Mouse (Mus musculus) splenic B cell, adult 2 months (primary cell): ENCODE results near the gene Prrg2.
A peak's percentile ranks its signal among the peaks of the same experiment; 100 is the strongest.

Experiments
- DNase-seq: peaks from one replicate; pipeline ENCODE4 v3.0.0-alpha.2; 2011; ENCODE audit warnings: low read depth, low spot score
- H3K27me3 ChIP-seq: 2 replicates; pipeline ENCODE4 v1.6.1; 2012; ENCODE audit warnings: mild to moderate bottlenecking, low read length, moderate library complexity, mixed read lengths; ENCODE audit not compliant: control insufficient read depth, poor library complexity, insufficient read depth, severe bottlenecking
- H3K36me3 ChIP-seq: 2 replicates; pipeline ENCODE4 v1.6.1; 2012; ENCODE audit warnings: mild to moderate bottlenecking, low read length, moderate library complexity, mixed read lengths; ENCODE audit not compliant: control insufficient read depth, poor library complexity, insufficient read depth, severe bottlenecking

Prrg2 gene

DNA sequence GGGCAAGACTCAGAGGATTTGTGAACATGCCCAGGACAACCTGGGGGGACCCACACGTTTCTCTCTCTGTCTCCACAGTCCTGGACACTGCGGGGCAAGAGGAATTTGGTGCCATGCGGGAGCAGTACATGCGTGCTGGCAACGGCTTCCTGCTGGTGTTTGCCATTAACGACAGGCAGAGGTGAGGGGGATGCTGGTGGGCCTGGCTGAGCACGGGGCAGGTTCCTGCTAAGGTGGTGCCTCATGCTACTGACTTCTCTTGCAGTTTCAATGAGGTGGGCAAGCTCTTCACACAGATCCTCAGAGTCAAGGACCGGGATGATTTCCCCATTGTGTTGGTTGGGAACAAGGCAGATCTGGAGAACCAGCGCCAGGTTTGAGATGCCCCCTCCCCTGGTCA is 42.3 kb downstream of the Prrg2 start:
- no peak for DNase-seq

DNA sequence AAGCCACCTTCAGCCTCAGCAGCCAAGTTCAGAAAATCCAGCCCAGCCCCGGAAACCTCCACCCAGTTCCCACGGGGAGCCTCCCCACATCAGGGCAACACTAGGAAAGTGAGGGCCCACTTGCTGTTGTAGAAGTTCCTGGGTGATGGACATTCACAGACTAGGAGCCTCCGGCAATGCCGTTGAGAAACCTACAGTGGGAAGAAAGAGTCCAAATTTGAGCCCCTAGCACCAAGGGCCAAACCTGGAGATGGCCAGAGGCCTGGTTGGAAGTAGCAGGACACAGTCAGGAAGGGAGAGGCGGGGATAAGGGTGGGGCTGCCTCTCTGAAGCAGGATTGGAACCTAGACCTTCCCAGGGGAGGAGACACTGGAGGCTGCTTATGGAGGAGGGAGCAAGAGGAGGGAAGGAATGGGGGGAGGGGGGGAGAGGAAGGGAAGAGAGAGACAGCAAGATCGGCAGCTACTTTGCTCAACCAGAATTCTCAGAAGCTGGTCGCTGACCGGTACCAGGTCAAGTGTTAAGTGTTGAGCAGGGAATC is 43.4 kb downstream of the Prrg2 start:
- Histone ChIP-seq H3K36me3 (no peaks in the 10 kb centered on the region), H3K27me3 (no peaks in the 10 kb centered on the region)
- DNase-seq = no peak

More for the DNA sequence above, 42.3 kb downstream of the Prrg2 start:
- no peaks in the 10 kb centered on the region for H3K27me3 ChIP-seq
- H3K36me3 ChIP-seq = no peaks in the 10 kb centered on the region

DNA sequence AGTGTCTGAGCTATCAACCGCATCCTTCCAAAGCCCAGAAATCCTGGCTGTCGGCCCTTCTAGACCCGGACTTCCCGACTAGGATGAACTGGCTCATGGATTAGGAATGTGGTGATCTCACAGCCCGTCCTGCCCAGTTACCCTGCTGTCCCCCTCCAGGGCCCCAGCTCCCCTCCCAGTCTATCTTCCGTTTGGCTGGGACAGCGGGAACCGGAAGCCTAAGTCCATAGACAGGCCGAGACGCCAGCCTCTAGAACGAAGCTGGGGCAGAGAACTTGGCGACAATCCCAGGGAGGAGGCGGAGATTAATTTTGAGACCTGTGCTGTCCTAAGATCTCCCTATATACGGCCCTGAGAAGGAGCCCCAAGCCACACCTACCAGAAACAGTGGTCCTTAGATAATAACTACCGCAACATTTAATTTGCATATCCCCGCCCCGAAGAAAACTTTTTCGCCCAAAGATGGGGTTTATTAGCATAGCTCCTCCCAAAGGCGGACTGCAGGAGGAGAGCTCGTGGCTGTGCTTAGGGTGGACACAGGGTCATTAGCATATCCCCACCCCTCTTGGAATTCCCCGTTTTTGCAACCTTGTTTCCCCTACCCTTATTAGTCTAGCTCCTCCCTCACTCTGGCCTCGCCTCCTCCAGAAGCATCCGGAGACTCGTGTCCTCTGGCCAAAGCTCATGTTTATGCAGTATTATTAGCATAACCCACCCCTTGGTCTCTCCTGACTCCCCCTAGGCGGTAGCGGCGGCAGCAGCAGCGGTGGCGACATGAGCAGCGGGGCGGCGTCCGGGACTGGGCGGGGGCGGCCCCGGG is 45.0 kb downstream of the Prrg2 start, which contains the start of gene Rras:
Gene Rras (plus strand): TSS at position 720 of the 820 bp plus-strand sequence.
- no peaks in the 10 kb centered on the region for H3K27me3 ChIP-seq
- peak; percentile 99 for DNase-seq
- H3K36me3 ChIP-seq = no peaks in the 10 kb centered on the region

DNA sequence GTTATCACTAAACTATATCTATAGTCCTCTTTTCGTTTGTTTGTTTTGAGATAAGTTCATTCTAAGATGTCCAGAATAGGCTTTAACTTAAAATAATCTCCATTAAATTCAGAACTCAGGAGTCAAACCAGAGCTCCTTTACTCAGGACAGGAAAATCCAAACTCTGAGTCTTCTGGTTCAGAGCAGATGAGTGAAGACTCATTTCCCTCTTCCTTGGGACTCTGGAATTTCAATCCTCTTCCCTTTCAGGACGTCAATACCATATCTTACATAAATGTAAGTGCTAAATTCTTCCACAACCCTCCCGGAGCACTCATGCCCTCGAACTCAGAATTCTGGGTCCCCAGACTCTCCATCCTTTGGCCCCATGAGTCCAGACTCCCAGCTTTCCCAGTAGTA is 45.7 kb downstream of the Prrg2 start:
- H3K36me3 ChIP-seq = peaks cover 2% of the 10 kb centered on the region; the same call in 1 of the 2 replicates
- no peaks in the 10 kb centered on the region for H3K27me3 ChIP-seq
- DNase-seq = no peak

DNA sequence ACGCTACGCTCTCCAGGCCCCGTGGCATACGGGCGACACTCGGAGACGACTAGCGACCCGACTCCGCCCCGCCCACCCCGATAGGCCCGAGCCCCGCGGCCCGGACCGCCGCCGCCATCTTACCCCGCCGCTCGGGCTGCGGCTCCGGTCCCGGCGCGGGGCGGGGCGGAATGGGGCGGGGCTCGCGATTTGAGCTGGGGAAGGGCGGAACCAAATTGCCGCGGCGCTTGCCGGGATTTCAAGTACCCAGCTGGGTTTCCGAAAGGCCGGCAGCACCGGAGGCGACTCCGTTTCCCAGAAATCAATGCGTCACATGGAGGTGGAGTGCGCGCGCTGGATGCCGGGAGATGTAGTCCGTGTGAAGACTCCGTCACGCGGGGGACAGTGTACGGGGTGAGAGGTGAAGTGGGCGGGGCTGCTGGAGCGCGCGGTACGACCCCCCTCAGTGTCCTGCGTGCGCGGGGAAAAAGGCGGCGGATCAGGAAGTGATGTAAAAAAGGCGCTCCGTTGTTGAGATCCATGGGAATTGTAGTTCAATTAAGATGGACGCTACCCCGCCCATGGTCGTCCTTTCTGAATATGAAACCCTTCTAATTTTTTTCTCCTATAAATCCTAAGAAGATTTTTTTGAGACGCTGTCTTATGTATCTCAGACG is 46.4 kb downstream of the Prrg2 start, which contains the start of gene Scaf1:
Gene Scaf1 (minus strand): TSS at position 407 of the 656 bp plus-strand sequence.
- Histone ChIP-seq H3K36me3 (peaks cover 2% of the 10 kb centered on the region; the same call in 1 of the 2 replicates), H3K27me3 (no peaks in the 10 kb centered on the region)
- DNase-seq = peak; percentile 99

DNA sequence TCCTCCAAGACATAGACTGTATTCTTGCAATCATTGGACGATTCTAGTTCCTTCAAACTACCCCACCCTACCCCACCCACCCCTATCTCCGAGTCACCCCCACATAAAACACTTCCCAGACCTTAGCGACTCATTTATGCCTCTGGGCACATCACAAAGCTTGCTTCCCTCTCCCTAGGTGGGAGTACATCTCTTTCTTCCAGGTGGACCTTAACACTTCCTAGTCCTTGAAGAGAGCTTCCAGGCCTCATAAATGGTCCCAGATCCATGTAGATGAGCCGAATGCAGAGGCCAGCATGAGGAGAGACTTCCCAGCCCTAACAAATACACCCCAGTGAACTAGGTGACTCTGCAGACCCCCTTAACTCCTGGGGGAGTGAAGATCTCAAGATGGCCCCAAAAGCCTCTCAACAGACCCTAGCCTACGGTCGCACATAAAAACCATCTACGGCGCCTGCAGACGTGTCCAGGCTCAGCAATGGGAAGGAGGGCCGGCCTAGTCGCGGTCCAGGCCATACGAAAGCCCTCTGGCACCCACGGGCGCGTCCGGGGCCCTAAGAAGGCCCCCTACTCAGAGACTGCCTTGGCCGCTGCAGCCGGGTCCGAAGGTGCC is 47.0 kb downstream of the Prrg2 start:
- DNase-seq = no peak
- Histone ChIP-seq H3K27me3 (no peaks in the 10 kb centered on the region), H3K36me3 (peaks cover 2% of the 10 kb centered on the region; the same call in 1 of the 2 replicates)

DNA sequence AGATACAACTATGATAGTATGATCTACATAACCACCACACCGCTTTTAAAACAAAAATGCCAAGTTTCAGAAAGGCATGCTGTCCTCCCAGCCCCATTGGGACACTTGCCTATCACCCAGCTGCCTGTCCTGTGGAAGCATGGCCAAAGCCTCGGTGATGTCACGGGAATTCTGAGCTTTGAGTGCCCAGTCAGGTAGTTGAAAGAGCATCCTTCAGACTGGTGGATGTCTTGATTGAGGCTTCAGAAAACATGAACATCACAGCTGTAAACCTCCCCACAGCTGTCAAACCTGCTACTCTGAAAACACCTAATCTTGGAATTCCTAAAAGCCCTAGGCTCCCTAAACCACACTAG is 48.4 kb downstream of the Prrg2 start:
- Histone ChIP-seq H3K27me3 (no peaks in the 10 kb centered on the region), H3K36me3 (peaks cover 2% of the 10 kb centered on the region; the same call in 1 of the 2 replicates)
- DNase-seq = no peak

DNA sequence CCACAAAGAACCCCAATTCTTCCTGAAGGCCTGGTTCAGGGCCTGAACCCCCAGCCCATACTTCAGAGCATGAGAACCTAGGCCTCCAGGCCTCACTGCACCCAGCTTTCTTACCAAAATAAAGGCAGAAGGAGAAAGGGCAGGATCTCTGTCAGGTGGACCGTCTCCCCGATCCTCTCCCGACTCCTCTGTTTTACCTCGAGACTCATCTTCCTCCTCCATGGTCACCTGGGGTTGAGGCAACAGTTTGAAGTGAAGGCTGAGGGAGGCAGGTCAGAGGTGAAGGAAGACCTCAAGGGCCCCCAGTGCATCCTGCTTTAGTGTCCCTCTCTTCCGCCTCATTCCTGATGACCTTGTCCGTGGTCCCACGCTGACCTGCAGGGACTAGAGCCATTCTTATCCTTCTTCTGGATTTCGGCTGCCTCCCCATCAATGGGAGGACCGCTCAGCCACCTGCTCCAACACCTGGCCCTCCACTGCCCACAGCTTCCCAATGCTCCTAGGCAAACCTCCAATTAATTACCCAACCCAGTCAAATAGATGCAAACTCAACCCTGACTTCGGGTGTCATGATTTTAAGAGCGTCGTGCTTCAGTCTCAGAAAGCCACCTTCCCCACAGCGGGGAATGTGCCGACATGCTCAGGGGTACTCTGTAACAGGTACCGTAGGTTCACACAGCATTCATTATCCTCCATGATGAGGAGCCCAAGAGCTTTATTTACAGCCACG is 48.9 kb downstream of the Prrg2 start:
- Histone ChIP-seq H3K36me3 (peaks cover 2% of the 10 kb centered on the region; the same call in 1 of the 2 replicates), H3K27me3 (no peaks in the 10 kb centered on the region)
- no peak for DNase-seq

DNA sequence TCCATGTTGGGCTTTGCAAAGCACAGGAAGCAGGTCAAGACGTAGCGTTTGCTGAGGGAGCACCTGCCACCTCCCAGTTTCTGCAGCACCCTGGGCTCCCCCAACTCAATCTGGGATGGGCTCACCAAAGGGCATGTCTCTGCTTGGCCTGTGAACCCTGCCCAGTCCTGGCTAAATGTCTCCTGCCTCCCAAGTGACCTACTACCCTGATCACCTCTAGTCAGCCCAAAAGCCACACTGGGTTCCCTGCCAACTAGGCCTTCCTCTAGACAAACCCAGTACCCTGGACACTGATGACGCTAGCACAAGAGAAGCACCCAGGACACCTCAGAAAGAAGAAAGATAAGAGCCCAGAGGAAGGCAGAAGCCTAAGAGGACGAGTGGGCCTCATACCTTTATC is 49.7 kb downstream of the Prrg2 start:
- H3K27me3 ChIP-seq = no peaks in the 10 kb centered on the region

DNA sequence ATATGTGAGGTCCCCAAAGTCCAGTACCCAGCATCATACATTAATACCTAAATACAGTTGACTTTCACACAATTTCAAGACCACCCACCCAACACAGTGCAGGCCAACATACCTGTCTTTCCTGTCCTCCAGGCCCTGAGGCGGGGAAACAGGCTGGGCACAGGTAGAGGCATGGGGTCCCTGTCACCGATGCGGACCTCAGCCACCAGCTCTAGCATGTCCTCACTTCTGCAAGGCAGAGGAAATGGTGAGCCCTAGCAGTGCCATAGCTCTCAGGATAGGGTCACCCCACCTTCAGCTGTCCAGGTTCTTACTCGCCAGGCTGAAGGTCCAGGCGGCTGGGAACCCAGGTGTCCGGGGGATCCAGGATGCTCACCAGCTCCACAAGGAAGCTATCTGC is 50.5 kb downstream of the Prrg2 start:
- peaks cover 5% of the 10 kb centered on the region for H3K36me3 ChIP-seq
- DNase-seq = no peak
- no peaks in the 10 kb centered on the region for H3K27me3 ChIP-seq

More for the DNA sequence above, 49.7 kb downstream of the Prrg2 start:
- DNase-seq = no peak
- peaks cover 3% of the 10 kb centered on the region; the same call in 1 of the 2 replicates for H3K36me3 ChIP-seq

DNA sequence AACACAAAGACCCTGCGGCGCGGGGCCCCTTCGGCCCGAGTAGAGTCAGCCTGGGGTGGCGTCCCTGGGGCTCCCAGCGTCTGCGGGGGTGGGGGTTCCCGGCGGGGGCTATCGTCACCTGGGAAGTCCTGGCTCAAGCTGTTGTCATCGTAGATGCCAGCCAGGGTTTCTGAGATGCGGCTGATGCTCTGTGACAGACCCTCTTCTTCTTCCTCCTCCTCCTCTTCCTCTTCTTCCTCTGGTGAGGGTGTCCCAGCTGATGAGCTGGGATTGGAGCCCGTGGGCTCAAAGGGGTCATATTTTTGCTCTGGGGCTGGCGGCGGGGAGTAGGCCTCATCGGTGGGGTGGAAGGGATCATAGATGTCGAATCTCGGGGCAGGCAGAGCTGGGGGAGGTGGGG is 54.1 kb downstream of the Prrg2 start:
- Histone ChIP-seq H3K27me3 (no peaks in the 10 kb centered on the region), H3K36me3 (peaks cover 15% of the 10 kb centered on the region)
- no peak for DNase-seq

DNA sequence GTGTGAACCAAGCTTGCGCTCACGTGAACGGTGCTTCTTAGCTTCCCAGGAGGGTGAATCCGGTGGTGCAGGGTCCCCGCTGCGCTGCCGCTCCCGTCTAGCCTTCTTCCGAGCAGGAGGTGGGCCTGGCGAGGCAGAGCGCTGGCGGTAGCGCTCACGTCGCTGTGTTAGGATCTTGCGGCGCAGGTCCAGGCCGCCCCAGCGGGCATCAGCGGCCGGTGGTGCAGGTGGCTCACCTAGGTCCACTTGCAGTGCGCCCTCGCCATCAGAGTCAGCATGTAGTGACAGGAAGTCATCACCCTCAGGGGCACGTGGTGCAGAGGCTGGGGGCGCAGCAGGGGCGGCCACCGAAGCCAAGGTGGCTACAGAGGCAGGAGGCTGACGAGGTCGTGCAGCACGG is 54.6 kb downstream of the Prrg2 start:
- H3K36me3 ChIP-seq = peaks cover 15% of the 10 kb centered on the region
- H3K27me3 ChIP-seq = no peaks in the 10 kb centered on the region
- no peak for DNase-seq

DNA sequence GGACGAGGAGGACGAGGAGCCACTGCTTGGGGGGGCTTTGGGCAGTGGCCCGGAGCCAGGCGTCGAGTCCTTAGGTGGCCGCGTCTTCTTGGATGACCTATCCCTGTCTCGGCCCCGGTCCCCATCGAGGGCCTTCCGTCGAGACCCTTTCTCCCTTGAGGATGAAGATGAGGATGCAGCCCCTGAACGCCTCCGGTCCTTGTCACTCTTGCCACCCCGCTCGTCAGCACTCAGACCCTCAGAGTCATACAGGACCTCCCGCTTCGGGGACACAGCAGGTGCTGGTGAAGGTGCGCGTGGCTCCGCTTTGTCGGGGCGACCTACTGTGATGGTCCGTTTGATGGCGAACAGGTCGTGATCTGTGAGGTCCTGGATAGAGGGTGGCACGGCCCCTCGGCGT is 55.3 kb downstream of the Prrg2 start:
- DNase-seq = no peak
- H3K27me3 ChIP-seq = no peaks in the 10 kb centered on the region
- H3K36me3 ChIP-seq = peaks cover 15% of the 10 kb centered on the region

DNA sequence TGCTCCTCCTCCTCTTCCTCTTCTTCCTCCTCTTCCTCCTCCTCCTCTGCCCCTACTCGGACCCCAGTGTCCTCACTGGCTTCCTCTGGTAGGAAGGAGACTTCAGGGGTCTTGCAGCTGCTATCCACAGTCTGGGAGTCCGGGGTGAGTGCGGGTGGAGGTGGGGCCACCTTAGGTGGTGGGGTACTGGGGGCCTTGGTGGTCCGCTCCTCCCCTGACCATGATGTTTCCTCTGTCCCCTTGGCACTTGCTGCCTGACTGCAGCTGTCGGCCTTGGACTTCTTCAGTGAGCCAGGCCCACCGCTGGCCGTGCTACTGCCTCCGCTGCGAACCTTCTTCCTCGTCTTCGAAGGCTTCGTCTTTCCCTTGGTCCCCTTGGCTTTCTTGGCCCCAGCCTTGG is 56.0 kb downstream of the Prrg2 start:
- H3K27me3 ChIP-seq = no peaks in the 10 kb centered on the region
- peaks cover 17% of the 10 kb centered on the region for H3K36me3 ChIP-seq
- DNase-seq = no peak
